Comparison of ENCODE assay signal across 15 mouse cellular contexts in the genomic region with DNA sequence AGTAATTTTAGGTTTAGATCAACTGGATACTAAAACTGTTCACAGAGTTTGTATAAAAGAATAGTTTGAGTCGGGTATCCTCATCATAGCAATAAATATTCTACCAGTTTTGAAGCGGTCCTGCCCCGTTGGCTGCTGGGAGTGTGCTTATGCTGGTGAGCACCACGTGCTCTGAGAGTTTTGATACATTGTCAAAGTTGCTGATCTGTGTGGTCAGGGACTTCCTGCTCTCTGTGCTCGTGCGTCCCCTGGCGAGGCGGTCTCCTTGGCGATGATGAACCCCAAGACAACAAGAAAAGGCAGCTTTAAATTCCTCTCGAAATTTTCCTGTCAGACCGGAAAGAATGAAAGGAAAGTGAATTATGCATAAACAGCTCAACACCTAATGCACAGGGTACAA. TPM values are rescaled to one million over a fixed set of nuclear protein-coding genes. Genes with fewer than 3 reads are reported as not detected.
A peak's percentile ranks its signal among the peaks of the same experiment; 100 is the strongest.
DNase-seq lines count a peak whose midpoint lies in the region; TF ChIP-seq lines count a peak whose summit lies in the region.
"Had no signal": no experiment of that assay in that cellular context is flagged by ENCODE, and none has a peak within 500 bp of the region (broad histone marks: within the 10 kb centered on the region; RNA-seq: fewer than 3 reads in every experiment).

No protein-coding gene starts in this region.

- DNase-seq in gastrocnemius, postnatal 14 days, result peak; percentile 4
- no peak for DNase-seq in gastrocnemius, postnatal 36 days
- DNase-seq in lung, postnatal 25 days (ENCODE audit: low spot score), result peak; percentile 2
- no peak for DNase-seq in lung, adult 2 months
- peak; percentile 48 for DNase-seq in T-cell, adult 2 months (ENCODE audit: low spot score)
- DNase-seq in naive thymus-derived CD4-positive, alpha-beta T cell, adult 2 months (ENCODE audit: low read depth), result peak; percentile 1
- DNase-seq in ovary, adult 18-20 months (ENCODE audit: low spot score), result no peak
- no peak for DNase-seq in frontal cortex, postnatal 36 days (ENCODE audit: low spot score in 2 of 2)
- DNase-seq: cerebellum, postnatal 14 days; gastrocnemius, postnatal 25 days; kidney, adult 9 months; right cerebral cortex, postnatal 14 days had no signal

- intact Hi-C loops in gastrocnemius, postnatal 14 days (cut with DNase I; ENCODE audit: low total_unique reads), result loop anchor here (10.0 kb wide), 1 partner anchor 466 kb away; no protein-coding TSS in a partner anchor
- intact Hi-C loops in gastrocnemius, postnatal 36 days (cut with DNase I), result no loop called here

- no peak for TF ChIP-seq CTCF in lung, adult 2 months (IDR thresholded peaks at IDR 0.05; ENCODE audit: insufficient read depth, low read length)

- 25% methylated on average over 11 of the region's 11 CpGs for WGBS in lung, adult 2 months

- no peak for TF ChIP-seq POLR2A in lung, adult 2 months (IDR thresholded peaks at IDR 0.05; ENCODE audit: borderline replicate concordance, extremely low read depth, low read depth, low read length)

- no peaks in the 10 kb centered on the region for H3K4me1 ChIP-seq in lung, adult 2 months (ENCODE audit: control insufficient read depth, insufficient read depth, low read length)
- H3K4me1 ChIP-seq: neural tube, embryonic 13.5 days had no signal

- H3K4me3 ChIP-seq in lung, adult 2 months (replicated peaks; ENCODE audit: extremely low read depth, low read depth, low read length), result no peak overlapping the region
- H3K4me3 ChIP-seq: neural tube, embryonic 13.5 days had no signal

RNA-seq across cellular contexts. Expression of a gene that starts 16.9 kb away (rescaled TPM):
- not detected for total RNA-seq in gastrocnemius, postnatal 14 days (2021)
- not detected for total RNA-seq in gastrocnemius, postnatal 36 days (2021)
- not detected in 2 replicates for polyA plus RNA-seq in lung, adult 2 months (2012; rRNA removed)
- total RNA-seq: gastrocnemius, postnatal 25 days had no signal
- polyA plus RNA-seq: heart, postnatal 0 days; macrophage; neural tube, embryonic 13.5 days had no signal

Comparison
In these comparisons a context has a peak if more than half of its experiments do, and no peak if none do; other contexts are left out.
1. DNase-seq: peak in gastrocnemius, postnatal 14 days (single experiment), lung, postnatal 25 days (single experiment), T-cell, adult 2 months (single experiment) and naive thymus-derived CD4-positive, alpha-beta T cell, adult 2 months (single experiment); none in gastrocnemius, postnatal 36 days (0 of 2), lung, adult 2 months (single experiment), ovary, adult 18-20 months (single experiment) and frontal cortex, postnatal 36 days (0 of 2).